Mouse (Mus musculus): ENCODE results near the gene Gsg1l. TPM values are rescaled to one million over a fixed set of nuclear protein-coding genes. Genes with fewer than 3 reads are reported as not detected.

The Gsg1l gene
- polyA plus RNA-seq, 1 experiment from 2014 or later, result 10.5 TPM

DNA sequence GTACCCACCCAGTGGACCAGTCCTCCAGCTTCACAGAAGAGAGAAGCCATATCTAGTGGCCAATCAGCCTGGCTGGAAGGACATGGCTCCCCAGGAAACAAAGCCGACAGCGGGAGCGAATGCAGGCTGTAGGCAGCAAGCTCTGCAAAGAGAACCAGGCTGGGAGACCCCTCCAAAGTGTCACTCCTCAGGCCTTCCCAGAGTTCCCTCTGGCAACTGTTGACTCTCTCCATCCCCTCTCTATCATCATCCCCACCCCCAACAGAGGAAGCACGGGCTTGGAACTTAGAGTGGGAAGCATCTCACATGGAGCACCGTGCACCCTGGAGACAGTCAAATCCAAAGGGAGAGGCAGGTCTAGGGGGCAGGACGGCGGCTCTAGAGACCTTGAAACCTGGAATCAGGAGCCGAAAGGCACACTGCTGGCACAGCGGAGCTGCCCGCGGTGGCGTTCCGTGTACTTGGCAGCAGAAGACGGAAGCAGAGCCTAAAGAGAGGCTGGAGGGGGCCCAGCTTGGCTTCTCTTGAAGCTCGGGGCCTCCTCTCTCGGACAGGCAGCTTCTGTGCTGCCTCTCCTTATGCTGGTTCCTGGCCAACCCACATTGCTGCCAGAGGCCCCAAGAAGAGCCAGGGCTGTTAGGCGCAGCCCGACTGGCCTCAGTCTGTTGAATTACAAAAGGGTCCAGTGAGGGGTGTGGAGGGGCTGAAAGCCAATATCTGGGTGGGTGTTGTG lies 41.3 kb downstream of the Gsg1l start:
- no peaks in the 10 kb centered on the region for H3K27me3 ChIP-seq (replicated peaks)
- WGBS, result 65% methylated on average over 18 of the region's 18 CpGs
- H3K36me3 ChIP-seq (replicated peaks), result no peaks in the 10 kb centered on the region
- peak overlapping the region; percentile 64 for H3K27ac ChIP-seq
- H3K4me2 ChIP-seq, result no peak overlapping the region
- no peak overlapping the region for H3K9ac ChIP-seq
- peaks cover 22% of the 10 kb centered on the region for H3K4me1 ChIP-seq
- no peaks in the 10 kb centered on the region for H3K9me3 ChIP-seq
- H3K4me3 ChIP-seq, result no peak overlapping the region
- ATAC-seq (replicated peaks), result peak; percentile 32; the same call in 1 of the 2 replicates

DNA sequence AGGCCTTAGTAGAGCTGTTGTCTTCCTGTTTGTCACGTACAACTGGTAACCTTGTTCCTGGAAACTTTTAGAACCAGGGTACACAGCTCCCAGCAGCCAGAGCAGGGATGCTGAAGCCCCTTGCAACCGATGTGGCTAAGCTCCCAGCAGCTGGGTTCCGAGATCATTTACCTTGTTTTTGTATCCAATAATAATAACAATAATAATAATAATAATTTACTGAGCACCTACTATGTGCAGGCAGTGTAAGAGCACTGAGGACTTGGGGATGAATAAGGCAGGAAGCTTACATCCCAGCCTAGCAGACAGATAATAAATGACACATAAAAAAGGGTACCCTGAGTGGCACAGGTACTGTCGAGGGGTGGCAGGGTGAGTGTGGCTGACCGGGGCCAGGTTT lies 42.4 kb downstream of the Gsg1l start:
- no peaks in the 10 kb centered on the region for H3K27me3 ChIP-seq (replicated peaks)
- H3K9ac ChIP-seq, result no peak overlapping the region
- peak overlapping the region; percentile 75; the same call in 1 of the 2 replicates for H3K27ac ChIP-seq
- H3K4me1 ChIP-seq, result peaks cover 22% of the 10 kb centered on the region
- no peaks in the 10 kb centered on the region for H3K36me3 ChIP-seq (replicated peaks)
- ATAC-seq (replicated peaks), result no peak
- WGBS, result 83% methylated on average over 5 of the region's 5 CpGs
- H3K4me2 ChIP-seq, result no peak overlapping the region
- no peak overlapping the region for H3K4me3 ChIP-seq
- no peaks in the 10 kb centered on the region for H3K9me3 ChIP-seq

DNA sequence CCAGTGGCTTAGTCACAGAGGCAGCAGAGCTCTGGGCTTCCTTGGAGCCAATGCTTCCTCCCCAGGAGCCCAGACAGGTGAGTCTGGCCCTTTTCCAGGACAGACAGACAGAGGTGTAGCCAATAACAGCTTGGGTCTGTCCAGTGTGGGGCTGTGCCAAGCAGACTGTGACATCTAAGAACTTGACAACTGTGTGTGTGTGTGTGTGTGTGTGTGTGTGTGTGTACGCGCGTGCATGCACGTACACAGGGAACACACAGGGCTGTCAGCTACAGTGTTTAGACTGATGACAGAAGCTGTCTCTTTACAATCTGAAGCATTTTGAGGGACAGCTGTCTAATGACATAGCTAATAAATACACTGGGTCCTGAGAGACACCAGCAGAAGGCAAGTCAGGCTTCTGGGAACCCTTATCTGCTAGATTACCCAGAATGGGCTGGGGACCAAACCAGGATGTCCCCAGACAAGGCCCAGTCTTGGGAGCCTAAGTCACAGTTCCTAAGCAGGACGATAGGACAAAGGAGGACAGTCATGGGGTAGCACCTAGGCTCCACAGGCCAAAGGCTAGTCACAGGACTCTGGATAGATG lies 42.9 kb downstream of the Gsg1l start:
- no peak overlapping the region for H3K4me3 ChIP-seq
- no peak overlapping the region for H3K9ac ChIP-seq
- 70% methylated on average over 5 of the region's 5 CpGs for WGBS
- H3K4me2 ChIP-seq, result peak overlapping the region; percentile 22
- H3K9me3 ChIP-seq, result no peaks in the 10 kb centered on the region
- H3K27ac ChIP-seq, result peak overlapping the region; percentile 75
- H3K4me1 ChIP-seq, result peaks cover 22% of the 10 kb centered on the region
- no peaks in the 10 kb centered on the region for H3K27me3 ChIP-seq (replicated peaks)
- ATAC-seq (replicated peaks), result peak; percentile 32
- no peaks in the 10 kb centered on the region for H3K36me3 ChIP-seq (replicated peaks)

DNA sequence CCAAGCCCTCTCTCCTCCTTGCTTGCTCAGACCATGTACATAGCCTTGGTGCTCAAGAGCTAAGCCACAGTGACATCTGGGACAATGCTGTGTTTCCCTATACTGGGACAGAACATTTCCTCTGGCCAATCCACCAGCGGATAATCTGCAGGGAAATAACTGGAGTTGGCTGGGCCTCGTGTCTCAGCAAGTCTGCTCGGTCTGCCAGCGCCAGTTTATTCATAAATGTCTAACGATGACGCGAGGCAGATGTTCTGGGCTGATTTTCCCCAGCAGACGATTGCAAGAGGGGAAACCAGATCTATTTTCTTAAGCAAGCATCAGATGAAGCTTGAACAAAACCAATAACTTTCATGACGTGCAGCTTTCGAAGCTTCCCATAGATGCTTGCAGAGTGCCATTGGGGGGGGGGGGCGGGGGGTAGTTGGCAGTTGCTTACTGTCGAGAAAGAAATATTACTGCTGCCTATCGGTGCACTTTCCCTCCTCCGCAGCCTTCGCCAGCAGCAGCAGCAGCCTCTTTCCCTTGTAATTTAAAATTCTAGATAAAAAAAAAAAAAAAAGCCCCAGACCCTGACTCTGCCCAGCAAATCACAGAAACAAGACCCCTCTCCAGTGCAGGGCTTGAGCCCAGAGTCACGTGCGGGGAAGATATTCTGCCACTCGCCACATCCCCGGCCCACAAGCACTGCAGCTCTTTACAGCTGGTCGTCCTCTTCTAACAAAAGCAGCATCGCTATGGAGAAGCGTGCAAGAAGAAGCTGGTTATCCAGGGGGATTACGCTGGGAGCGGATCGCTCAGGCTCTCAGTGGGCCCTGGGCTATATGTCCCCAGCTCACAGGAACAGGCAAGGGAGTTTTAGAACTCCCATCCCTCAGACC lies 43.6 kb downstream of the Gsg1l start:
- 21% methylated on average over 25 of the region's 25 CpGs for WGBS
- Histone ChIP-seq H3K9ac (peak overlapping the region; percentile 12; the same call in 1 of the 2 replicates), H3K4me3 (no peak overlapping the region), H3K4me2 (peak overlapping the region; percentile 22), H3K4me1 (peaks cover 22% of the 10 kb centered on the region), H3K27ac (peak overlapping the region; percentile 75), H3K36me3 (replicated peaks) (no peaks in the 10 kb centered on the region), H3K9me3 (no peaks in the 10 kb centered on the region), H3K27me3 (replicated peaks) (no peaks in the 10 kb centered on the region)
- peak; percentile 61 for ATAC-seq (replicated peaks)

DNA sequence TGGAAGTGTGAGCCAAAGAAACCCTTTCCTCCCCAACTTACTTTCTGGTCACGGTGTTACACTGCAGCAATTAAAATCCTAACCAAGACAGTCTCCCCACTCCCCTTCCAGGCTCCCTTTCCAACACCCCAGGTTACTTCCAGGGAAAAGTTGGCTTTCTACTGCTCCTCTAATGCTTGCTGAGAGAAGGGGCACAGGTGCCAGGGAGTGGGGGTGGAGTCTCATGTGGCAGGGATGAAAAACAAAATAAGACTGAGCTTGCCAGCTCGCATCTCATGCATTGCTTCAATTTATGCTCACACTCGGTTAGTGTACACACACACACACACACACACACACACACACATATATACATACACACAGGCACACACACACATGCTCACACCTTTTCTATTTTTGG lies 46.9 kb downstream of the Gsg1l start:
- no peak overlapping the region for H3K4me3 ChIP-seq
- no peaks in the 10 kb centered on the region for H3K9me3 ChIP-seq
- no peaks in the 10 kb centered on the region for H3K36me3 ChIP-seq (replicated peaks)
- 0 out of 2 replicates have a peak overlapping the region, but pooled peaks have one; percentile 7 for H3K27ac ChIP-seq
- no peak overlapping the region for H3K4me2 ChIP-seq
- H3K27me3 ChIP-seq (replicated peaks), result no peaks in the 10 kb centered on the region
- H3K9ac ChIP-seq, result no peak overlapping the region
- peaks cover 37% of the 10 kb centered on the region for H3K4me1 ChIP-seq
- ATAC-seq (replicated peaks), result no peak
- 59% methylated on average over 3 of the region's 3 CpGs for WGBS

DNA sequence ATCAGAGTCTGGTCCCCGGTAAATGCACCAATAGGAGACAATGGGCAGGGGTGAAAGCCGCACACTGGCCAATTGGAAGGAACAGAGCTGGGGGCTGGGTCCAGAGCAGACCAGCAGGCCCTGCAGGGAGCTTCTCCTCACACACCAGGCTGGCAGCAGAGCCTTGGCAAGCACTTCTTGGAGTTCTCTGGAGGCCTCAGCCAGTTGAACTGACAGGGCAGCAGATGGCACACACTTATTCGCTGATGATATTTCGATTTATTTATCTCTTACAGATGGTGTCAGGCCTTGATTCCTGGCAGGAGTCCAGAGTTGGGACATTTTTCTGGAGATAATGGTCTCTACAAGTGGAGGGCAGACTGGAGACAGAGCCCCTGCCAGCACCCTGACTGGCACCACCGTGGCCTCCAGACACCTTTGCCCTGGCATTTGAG lies 49.4 kb downstream of the Gsg1l start:
- ATAC-seq (replicated peaks), result no peak
- Histone ChIP-seq H3K4me1 (peaks cover 18% of the 10 kb centered on the region), H3K9ac (no peak overlapping the region), H3K36me3 (replicated peaks) (no peaks in the 10 kb centered on the region), H3K27ac (peak overlapping the region; percentile 49; the same call in 1 of the 2 replicates), H3K4me2 (no peak overlapping the region), H3K4me3 (no peak overlapping the region), H3K27me3 (replicated peaks) (no peaks in the 10 kb centered on the region), H3K9me3 (no peaks in the 10 kb centered on the region)
- WGBS, result 70% methylated on average over 5 of the region's 5 CpGs

DNA sequence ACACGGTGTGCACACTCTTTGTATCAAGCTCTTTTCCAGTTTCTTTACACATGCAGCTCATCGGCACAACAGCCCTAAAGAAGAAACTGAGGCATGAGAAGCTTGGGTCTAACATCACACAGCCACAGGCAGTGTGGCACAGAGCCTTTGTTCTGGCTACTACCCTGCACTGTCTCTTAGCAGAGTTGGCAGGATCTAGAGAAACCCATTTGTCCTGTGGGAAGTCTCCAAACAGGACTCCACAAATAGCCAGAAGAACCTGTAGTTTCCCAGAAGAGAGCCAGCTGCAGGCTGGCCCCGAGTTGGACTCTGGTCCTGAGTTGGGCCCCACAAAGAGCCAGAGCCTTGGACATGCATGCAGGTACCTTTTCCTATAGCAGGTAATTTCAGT lies 49.9 kb downstream of the Gsg1l start:
- Histone ChIP-seq H3K9me3 (no peaks in the 10 kb centered on the region), H3K27me3 (replicated peaks) (no peaks in the 10 kb centered on the region), H3K4me3 (no peak overlapping the region), H3K4me2 (no peak overlapping the region), H3K9ac (no peak overlapping the region), H3K27ac (peak overlapping the region; percentile 49; the same call in 1 of the 2 replicates), H3K4me1 (peaks cover 15% of the 10 kb centered on the region), H3K36me3 (replicated peaks) (no peaks in the 10 kb centered on the region)
- 0 out of 2 replicates have a peak, but pooled peaks have one; percentile 2 for ATAC-seq (replicated peaks)
- WGBS, result 87% methylated on average over 3 of the region's 3 CpGs

DNA sequence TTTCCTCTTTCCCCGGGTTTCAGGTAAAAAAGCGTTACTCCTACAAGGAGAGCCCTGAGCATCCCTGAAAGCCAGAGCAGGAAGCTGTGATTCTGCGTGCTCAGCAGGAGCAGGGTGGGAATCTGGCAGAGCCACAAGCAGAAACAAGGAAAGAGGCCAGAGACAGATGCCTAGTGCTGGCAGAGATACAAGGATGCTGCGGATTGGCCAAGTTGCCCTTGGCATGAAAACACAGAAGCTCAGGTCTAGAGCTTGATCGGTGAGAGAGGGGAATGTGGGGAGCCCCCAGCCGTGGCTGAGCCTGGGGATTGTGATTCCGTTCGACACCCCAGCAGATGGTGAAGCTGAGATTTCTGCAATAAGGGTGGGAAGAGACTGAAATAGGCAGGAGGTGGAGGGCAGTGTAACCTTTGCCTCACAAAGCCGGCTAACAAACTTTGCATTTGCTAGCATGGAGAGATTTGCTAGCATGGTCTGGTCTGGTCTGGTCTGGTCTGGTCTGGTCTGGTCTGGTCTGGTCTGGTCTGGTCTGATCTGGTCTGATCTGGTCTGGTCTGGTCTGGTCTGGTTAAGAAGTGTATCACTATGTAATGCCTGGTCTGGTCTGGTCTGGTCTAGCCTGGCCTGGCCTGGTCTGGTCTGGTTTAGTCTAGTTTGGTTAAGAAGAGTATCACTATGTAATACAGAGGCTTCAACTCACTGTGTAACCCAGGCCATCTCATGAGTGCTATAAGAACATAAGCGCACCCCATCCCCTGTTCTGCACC lies 50.4 kb downstream of the Gsg1l start:
- Histone ChIP-seq H3K4me1 (peaks cover 15% of the 10 kb centered on the region), H3K9me3 (no peaks in the 10 kb centered on the region), H3K27me3 (replicated peaks) (no peaks in the 10 kb centered on the region), H3K4me2 (no peak overlapping the region), H3K4me3 (no peak overlapping the region), H3K27ac (peak overlapping the region; percentile 49; the same call in 1 of the 2 replicates), H3K9ac (no peak overlapping the region), H3K36me3 (replicated peaks) (no peaks in the 10 kb centered on the region)
- ATAC-seq (replicated peaks), result peak; percentile 58
- WGBS, result 63% methylated on average over 10 of the region's 10 CpGs

DNA sequence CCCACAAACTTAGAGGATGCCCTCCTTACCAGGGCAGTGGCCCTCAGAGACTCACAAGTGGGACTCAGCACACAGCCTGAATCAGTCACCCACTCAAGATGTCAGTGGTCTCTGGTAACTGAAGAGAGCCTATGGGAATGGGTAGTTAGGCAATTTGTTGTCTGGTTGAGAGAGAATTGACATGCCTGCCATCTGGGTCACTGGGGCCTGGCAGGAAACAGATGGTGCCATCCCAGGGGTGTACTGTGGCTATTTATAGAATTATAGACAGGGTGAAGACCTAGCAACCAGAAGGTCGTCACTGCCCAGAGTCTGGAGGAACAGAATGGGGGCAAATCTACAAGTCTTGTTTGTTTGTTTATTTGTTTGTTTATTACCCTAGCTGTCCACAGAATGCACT lies 54.8 kb downstream of the Gsg1l start:
- Histone ChIP-seq H3K4me3 (no peak overlapping the region), H3K4me1 (peaks cover 9% of the 10 kb centered on the region), H3K9me3 (no peaks in the 10 kb centered on the region), H3K4me2 (no peak overlapping the region), H3K27me3 (replicated peaks) (no peaks in the 10 kb centered on the region), H3K27ac (no peak overlapping the region), H3K9ac (no peak overlapping the region), H3K36me3 (replicated peaks) (no peaks in the 10 kb centered on the region)
- no peak for ATAC-seq (replicated peaks)
- WGBS, result 37% methylated on average over 1 of the region's 1 CpGs

DNA sequence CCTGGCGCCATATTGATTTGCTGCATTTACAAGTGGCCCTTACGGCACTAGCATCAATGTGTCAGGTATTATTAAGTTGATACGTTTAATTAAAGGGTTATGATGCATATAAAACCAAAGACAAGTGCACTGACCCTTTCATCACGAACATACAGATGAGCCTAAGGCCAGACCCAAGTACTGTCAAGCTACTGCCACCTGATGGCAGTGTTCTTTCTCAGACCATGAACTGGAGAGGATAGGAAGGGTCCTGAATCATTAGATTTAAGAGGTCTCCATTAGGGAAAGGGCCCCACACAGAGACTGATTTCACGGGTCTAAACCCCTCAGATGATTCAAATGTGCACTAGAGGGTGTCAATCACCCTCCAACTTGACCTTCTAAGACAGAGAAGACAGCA lies 55.6 kb downstream of the Gsg1l start:
- H3K4me1 ChIP-seq, result peaks cover 1% of the 10 kb centered on the region
- H3K36me3 ChIP-seq (replicated peaks), result no peaks in the 10 kb centered on the region
- H3K9me3 ChIP-seq, result no peaks in the 10 kb centered on the region
- 55% methylated on average over 5 of the region's 5 CpGs for WGBS
- no peak overlapping the region for H3K27ac ChIP-seq
- no peak for ATAC-seq (replicated peaks)
- no peak overlapping the region for H3K9ac ChIP-seq
- H3K27me3 ChIP-seq (replicated peaks), result no peaks in the 10 kb centered on the region
- no peak overlapping the region for H3K4me3 ChIP-seq
- H3K4me2 ChIP-seq, result no peak overlapping the region

DNA sequence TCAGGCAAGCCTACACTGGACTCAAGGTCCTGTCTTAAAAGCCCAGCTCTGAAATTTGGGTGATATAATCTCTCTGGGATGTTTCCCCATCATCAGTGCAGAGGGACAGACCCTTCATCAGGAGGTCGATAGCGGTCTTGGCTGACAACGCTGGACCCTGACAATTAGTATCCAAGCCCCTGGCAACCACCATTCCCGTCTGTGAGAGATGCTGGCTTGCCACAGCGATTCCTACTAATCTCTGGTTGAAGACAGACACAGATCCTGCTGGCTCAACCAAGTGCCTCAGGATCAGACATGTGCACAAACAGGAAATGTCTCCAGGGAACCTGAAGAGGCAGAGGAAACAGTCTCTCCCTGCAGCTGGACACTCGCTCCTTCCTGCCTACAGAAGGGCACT lies 62.2 kb downstream of the Gsg1l start:
- no peaks in the 10 kb centered on the region for H3K27me3 ChIP-seq (replicated peaks)
- no peak overlapping the region for H3K27ac ChIP-seq
- WGBS, result 42% methylated on average over 6 of the region's 6 CpGs
- peaks cover 15% of the 10 kb centered on the region for H3K4me1 ChIP-seq
- H3K9me3 ChIP-seq, result no peaks in the 10 kb centered on the region
- H3K36me3 ChIP-seq (replicated peaks), result no peaks in the 10 kb centered on the region
- H3K9ac ChIP-seq, result no peak overlapping the region
- H3K4me2 ChIP-seq, result no peak overlapping the region
- H3K4me3 ChIP-seq, result no peak overlapping the region
- ATAC-seq (replicated peaks), result peak; percentile 46; the same call in 1 of the 2 replicates
